Mouse (Mus musculus): Measurements from ENCODE around the gene Nrk. TPM values are rescaled to one million over a fixed set of nuclear protein-coding genes. Genes with fewer than 3 reads are reported as not detected.

Gene Nrk
- polyA plus RNA-seq (2012) = 0.01 TPM in 1 of 2 replicates, not detected in the other

DNA sequence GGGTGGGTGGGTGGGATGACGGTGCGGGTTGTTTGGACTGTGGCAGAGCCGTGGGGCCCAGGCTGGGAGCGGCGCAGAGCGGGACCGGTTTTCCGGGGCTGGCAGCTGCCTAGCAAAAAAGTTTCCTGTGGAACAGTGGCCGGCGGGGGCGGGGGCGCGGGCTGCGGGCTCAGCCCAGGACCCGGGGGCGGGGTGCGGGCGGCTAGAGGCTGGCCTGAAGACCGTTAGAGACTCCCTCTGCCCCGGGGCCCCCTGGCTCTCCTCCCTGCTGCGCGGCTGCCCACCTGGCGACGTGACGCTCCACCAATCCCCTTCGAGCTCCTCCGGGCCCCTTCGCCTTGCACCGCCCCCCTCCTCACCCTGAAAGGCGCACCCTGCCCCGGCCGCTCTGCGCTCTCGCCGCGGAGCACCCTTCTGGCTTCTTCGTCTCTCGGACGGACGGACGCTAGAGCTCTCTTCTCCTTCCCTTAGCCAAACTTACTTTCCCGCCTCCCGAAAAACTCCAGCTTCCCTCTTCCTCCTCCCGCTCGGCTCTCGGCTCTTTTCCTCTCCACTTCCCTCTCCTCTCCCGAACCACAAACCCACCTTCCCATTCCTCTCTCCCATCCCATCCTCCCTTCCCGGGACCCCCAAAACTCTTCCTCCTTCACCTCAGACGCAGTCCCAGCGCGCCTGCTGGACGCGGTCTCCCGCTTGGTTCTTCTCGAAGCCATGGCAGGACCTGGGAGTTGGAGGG, at the start of gene Nrk:
Nrk (plus strand) TSS at position 390 of the 736 bp plus-strand sequence.
- H3K9me3 ChIP-seq (ENCODE audit: control insufficient read depth, low read length) = peaks cover 7% of the 10 kb centered on the region
- TF ChIP-seq TAL1 (IDR thresholded peaks at IDR 0.05; ENCODE audit: low read length) (no peak), GATA1 (IDR thresholded peaks at IDR 0.05; ENCODE audit: low read length) (no peak)
- no peak within 1 kb of the TSS for H3K4me3 ChIP-seq (replicated peaks)
- no peaks in the 10 kb centered on the region for H3K36me3 ChIP-seq (ENCODE audit: control insufficient read depth)
- H3K4me1 ChIP-seq (ENCODE audit: control insufficient read depth) = no peaks in the 10 kb centered on the region
- peaks cover 17% of the 10 kb centered on the region for H3K27me3 ChIP-seq (ENCODE audit: control insufficient read depth)

DNA sequence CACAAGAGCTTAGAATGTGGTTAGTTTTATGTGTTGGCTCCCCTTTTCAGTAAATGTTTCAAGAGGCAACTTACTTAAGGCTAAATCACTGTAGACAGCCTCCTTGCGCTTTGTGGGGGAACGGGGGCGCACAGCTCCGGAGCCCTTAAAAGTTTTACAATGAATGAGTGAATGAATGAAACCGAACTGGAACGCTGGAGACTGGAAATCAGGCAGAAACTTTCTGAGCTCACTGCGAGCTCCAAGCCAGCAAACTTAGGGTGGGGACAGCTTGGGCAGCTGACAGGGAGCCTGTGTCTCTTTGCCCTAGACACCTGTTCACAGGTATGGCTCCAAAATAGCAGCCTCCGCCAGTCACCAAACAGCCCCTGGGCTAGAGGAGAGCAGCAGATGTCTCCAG, 864 bp upstream of the Nrk start:
- Histone ChIP-seq H3K27me3 (ENCODE audit: control insufficient read depth) (peaks cover 17% of the 10 kb centered on the region), H3K9me3 (ENCODE audit: control insufficient read depth, low read length) (peaks cover 7% of the 10 kb centered on the region), H3K36me3 (ENCODE audit: control insufficient read depth) (no peaks in the 10 kb centered on the region), H3K4me3 (replicated peaks) (no peak overlapping the region), H3K4me1 (ENCODE audit: control insufficient read depth) (no peaks in the 10 kb centered on the region)
- TF ChIP-seq TAL1 (IDR thresholded peaks at IDR 0.05; ENCODE audit: low read length) = no peak
- TF ChIP-seq GATA1 (IDR thresholded peaks at IDR 0.05; ENCODE audit: low read length) = no peak

- H3K4me1 ChIP-seq (ENCODE audit: control insufficient read depth) = no peaks in the 10 kb centered on the region
- peaks cover 7% of the 10 kb centered on the region for H3K9me3 ChIP-seq (ENCODE audit: control insufficient read depth, low read length)
- no peak for TF ChIP-seq TAL1 (IDR thresholded peaks at IDR 0.05; ENCODE audit: low read length)
- no peak for TF ChIP-seq GATA1 (IDR thresholded peaks at IDR 0.05; ENCODE audit: low read length)
- no peak overlapping the region for H3K4me3 ChIP-seq (replicated peaks)
- H3K36me3 ChIP-seq (ENCODE audit: control insufficient read depth) = no peaks in the 10 kb centered on the region
- H3K27me3 ChIP-seq (ENCODE audit: control insufficient read depth) = peaks cover 17% of the 10 kb centered on the region
These were observed 516 bp downstream of the Nrk start for GRCm38 (mm10) chrX:138914777-138915114.

DNA sequence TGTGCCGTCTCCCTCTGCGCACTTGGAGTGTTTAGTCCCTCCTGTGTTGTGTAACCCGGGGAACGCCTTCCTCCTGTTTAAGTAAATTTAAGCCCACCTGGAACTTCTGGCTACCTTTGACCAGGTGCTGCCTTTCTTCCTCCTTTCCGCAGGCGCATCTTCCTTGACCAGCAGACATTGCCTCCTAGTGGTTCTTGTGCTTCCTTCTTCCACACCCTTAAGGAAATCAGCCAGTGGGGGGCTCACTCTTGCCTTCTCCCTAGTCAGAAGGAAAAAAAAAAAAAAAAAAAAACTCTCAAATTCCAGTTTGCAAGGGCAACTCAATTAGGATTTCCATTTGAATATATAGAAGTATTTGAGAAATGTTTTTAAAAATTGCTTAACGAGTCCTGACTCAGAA, 4.8 kb downstream of the Nrk start:
- Histone ChIP-seq H3K4me3 (replicated peaks) (no peak overlapping the region), H3K4me1 (ENCODE audit: control insufficient read depth) (no peaks in the 10 kb centered on the region), H3K9me3 (ENCODE audit: control insufficient read depth, low read length) (peaks cover 7% of the 10 kb centered on the region), H3K27me3 (ENCODE audit: control insufficient read depth) (peaks cover 7% of the 10 kb centered on the region), H3K36me3 (ENCODE audit: control insufficient read depth) (no peaks in the 10 kb centered on the region)
- no peak for TF ChIP-seq GATA1 (IDR thresholded peaks at IDR 0.05; ENCODE audit: low read length)
- TF ChIP-seq TAL1 (IDR thresholded peaks at IDR 0.05; ENCODE audit: low read length) = no peak

DNA sequence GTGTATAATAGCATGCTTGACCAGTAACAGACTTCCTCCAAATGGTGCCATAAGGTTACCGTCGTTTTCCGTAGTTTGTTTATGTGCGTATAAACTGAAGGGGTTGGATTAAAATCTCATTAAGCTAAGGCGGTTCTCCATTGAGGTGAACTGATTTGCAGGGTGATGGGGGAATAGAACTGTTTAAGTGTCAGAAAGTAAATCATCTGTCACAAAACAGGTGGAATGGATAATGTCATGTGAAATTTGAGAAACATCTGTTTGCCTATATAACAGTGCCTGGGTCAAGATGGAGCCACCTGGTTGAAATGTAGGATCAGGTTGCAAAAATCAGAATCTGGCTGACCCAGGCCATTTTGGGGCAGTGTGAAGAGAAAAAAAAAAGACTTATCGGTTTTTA, 29.7 kb downstream of the Nrk start:
- no peak for TF ChIP-seq TAL1 (IDR thresholded peaks at IDR 0.05; ENCODE audit: low read length)
- TF ChIP-seq GATA1 (IDR thresholded peaks at IDR 0.05; ENCODE audit: low read length) = no peak
- H3K4me3 ChIP-seq (replicated peaks) = no peak overlapping the region
- H3K4me1 ChIP-seq (ENCODE audit: control insufficient read depth) = no peaks in the 10 kb centered on the region
- no peaks in the 10 kb centered on the region for H3K9me3 ChIP-seq (ENCODE audit: control insufficient read depth, low read length)
- H3K27me3 ChIP-seq (ENCODE audit: control insufficient read depth) = no peaks in the 10 kb centered on the region
- H3K36me3 ChIP-seq (ENCODE audit: control insufficient read depth) = no peaks in the 10 kb centered on the region

- H3K36me3 ChIP-seq (ENCODE audit: control insufficient read depth) = no peaks in the 10 kb centered on the region
- no peak overlapping the region for H3K4me3 ChIP-seq (replicated peaks)
- H3K27me3 ChIP-seq (ENCODE audit: control insufficient read depth) = no peaks in the 10 kb centered on the region
- H3K9me3 ChIP-seq (ENCODE audit: control insufficient read depth, low read length) = no peaks in the 10 kb centered on the region
- TF ChIP-seq GATA1 (IDR thresholded peaks at IDR 0.05; ENCODE audit: low read length) (no peak), TAL1 (IDR thresholded peaks at IDR 0.05; ENCODE audit: low read length) (no peak)
- H3K4me1 ChIP-seq (ENCODE audit: control insufficient read depth) = no peaks in the 10 kb centered on the region
These were observed 46.5 kb downstream of the Nrk start for GRCm38 (mm10) chrX:138960713-138961112.

- no peaks in the 10 kb centered on the region for H3K27me3 ChIP-seq (ENCODE audit: control insufficient read depth)
- peaks cover 5% of the 10 kb centered on the region; the same call in 1 of the 2 replicates for H3K9me3 ChIP-seq (ENCODE audit: control insufficient read depth, low read length)
- no peak overlapping the region for H3K4me3 ChIP-seq (replicated peaks)
- H3K36me3 ChIP-seq (ENCODE audit: control insufficient read depth) = no peaks in the 10 kb centered on the region
- TF ChIP-seq GATA1 (IDR thresholded peaks at IDR 0.05; ENCODE audit: low read length) (no peak), TAL1 (IDR thresholded peaks at IDR 0.05; ENCODE audit: low read length) (no peak)
- H3K4me1 ChIP-seq (ENCODE audit: control insufficient read depth) = no peaks in the 10 kb centered on the region
These were observed 64.3 kb downstream of the Nrk start for GRCm38 (mm10) chrX:138978501-138978900.

DNA sequence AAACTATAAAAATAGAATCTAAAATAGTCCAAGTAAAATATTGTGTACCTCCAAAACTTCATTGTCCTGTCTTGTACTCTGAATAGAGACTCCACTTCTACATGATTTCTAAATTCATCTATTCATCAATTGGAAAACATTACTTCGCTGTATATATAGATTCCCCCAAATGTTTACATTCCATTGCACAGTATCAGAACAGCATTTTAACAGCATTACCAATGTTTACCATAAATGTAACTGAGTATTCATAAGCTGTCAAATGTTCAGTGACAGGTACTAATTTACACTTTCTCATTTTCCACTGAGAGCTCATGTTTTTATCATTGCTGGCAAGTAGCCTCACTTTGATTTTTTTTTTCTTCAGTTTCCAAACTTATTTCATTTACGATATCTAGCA, 65.0 kb downstream of the Nrk start:
- Histone ChIP-seq H3K27me3 (ENCODE audit: control insufficient read depth) (no peaks in the 10 kb centered on the region), H3K9me3 (ENCODE audit: control insufficient read depth, low read length) (peaks cover 5% of the 10 kb centered on the region; the same call in 1 of the 2 replicates), H3K4me3 (replicated peaks) (no peak overlapping the region), H3K4me1 (ENCODE audit: control insufficient read depth) (no peaks in the 10 kb centered on the region), H3K36me3 (ENCODE audit: control insufficient read depth) (no peaks in the 10 kb centered on the region)
- no peak for TF ChIP-seq TAL1 (IDR thresholded peaks at IDR 0.05; ENCODE audit: low read length)
- TF ChIP-seq GATA1 (IDR thresholded peaks at IDR 0.05; ENCODE audit: low read length) = no peak

- Histone ChIP-seq H3K4me3 (replicated peaks) (no peak overlapping the region), H3K4me1 (ENCODE audit: control insufficient read depth) (no peaks in the 10 kb centered on the region), H3K36me3 (ENCODE audit: control insufficient read depth) (no peaks in the 10 kb centered on the region), H3K9me3 (ENCODE audit: control insufficient read depth, low read length) (no peaks in the 10 kb centered on the region), H3K27me3 (ENCODE audit: control insufficient read depth) (no peaks in the 10 kb centered on the region)
- TF ChIP-seq TAL1 (IDR thresholded peaks at IDR 0.05; ENCODE audit: low read length) = no peak
These were observed 100.3 kb downstream of the Nrk start for GRCm38 (mm10) chrX:139014524-139014923.

DNA sequence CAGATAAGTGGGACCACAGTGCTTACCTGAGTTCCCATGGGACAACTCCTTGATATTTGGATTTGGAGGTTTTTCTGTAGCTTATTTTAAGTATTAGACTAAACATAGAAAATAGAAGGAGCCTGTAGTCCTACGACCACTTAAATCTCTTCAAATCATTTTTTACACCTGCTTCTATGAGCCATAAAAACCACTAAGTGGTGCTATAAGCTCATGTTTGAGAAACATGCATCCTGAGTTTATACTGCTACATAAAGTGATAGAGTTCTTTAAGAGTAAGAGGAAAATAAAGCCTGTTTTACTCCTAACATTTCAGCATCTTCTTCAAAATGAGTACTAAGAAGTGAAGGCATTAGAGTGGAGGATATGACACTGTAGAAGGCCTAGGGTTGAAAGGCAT, 102.3 kb downstream of the Nrk start:
- TF ChIP-seq GATA1 (IDR thresholded peaks at IDR 0.05; ENCODE audit: low read length) = no peak
- TF ChIP-seq TAL1 (IDR thresholded peaks at IDR 0.05; ENCODE audit: low read length) = no peak
- H3K4me3 ChIP-seq (replicated peaks) = no peak overlapping the region
- no peaks in the 10 kb centered on the region for H3K4me1 ChIP-seq (ENCODE audit: control insufficient read depth)
- no peaks in the 10 kb centered on the region for H3K9me3 ChIP-seq (ENCODE audit: control insufficient read depth, low read length)
- H3K36me3 ChIP-seq (ENCODE audit: control insufficient read depth) = no peaks in the 10 kb centered on the region
- no peaks in the 10 kb centered on the region for H3K27me3 ChIP-seq (ENCODE audit: control insufficient read depth)

Data from erythroblast, embryonic 14.5 days (primary cell).